Comparison of ENCODE assay signal across 18 mouse cellular contexts in the genomic region with DNA sequence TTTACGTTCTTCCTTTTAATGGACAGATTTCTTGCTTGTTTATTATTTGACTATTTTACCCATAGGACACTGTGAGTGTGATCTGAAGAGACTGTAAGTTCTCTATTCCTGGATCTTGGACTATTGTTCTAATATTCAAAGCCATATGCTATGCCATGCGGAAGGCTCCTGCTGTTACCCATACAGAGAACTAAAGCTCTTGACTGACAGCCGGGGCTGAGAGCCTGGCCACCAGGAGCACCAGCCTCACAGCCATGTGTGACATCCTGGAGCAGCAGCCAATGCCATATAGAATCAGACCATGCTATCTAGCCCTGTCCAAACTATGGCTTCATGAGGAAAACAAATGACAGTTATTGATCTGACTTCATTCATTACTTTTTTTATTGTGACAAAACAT. TPM values are rescaled to one million over a fixed set of nuclear protein-coding genes. Genes with fewer than 3 reads are reported as not detected.
DNase-seq lines count a peak whose midpoint lies in the region; ATAC-seq and TF ChIP-seq lines count a peak whose summit lies in the region.
"Had no signal": no experiment of that assay in that cellular context is flagged by ENCODE, and none has a peak within 500 bp of the region (broad histone marks: within the 10 kb centered on the region; RNA-seq: fewer than 3 reads in every experiment).

No protein-coding gene starts in this region.

- H3K4me2 ChIP-seq in midbrain, embryonic 13.5 days (replicated peaks) = no peak overlapping the region
- H3K4me2 ChIP-seq in midbrain, embryonic 14.5 days (ENCODE audit: low read length) = no peak overlapping the region
- no peak overlapping the region for H3K4me2 ChIP-seq in stomach, postnatal 0 days (replicated peaks; ENCODE audit: low read depth)
- H3K4me2 ChIP-seq: embryonic facial prominence, embryonic 12.5 days; forebrain, embryonic 15.5 days; heart, embryonic 13.5 days; hindbrain, embryonic 12.5 days had no signal

- TF ChIP-seq EP300 in stomach, postnatal 0 days (optimal IDR thresholded peaks at IDR 0.05) = no peak

- 0 out of 2 replicates have a peak, but pooled peaks have one; percentile 53 for ATAC-seq in midbrain, embryonic 13.5 days
- no peak for ATAC-seq in midbrain, embryonic 14.5 days (ENCODE audit: low FRiP score, low TSS enrichment)
- no peak for ATAC-seq in stomach, postnatal 0 days (ENCODE audit: low FRiP score, low TSS enrichment)
- ATAC-seq: forebrain, embryonic 15.5 days; hindbrain, embryonic 16.5 days had no signal

- no peak overlapping the region for H3K4me3 ChIP-seq in midbrain, embryonic 13.5 days (replicated peaks)
- no peak overlapping the region for H3K4me3 ChIP-seq in midbrain, embryonic 14.5 days (replicated peaks; ENCODE audit: low read depth, low read length)
- no peak overlapping the region for H3K4me3 ChIP-seq in stomach, postnatal 0 days (ENCODE audit: low read depth, low read length)
- H3K4me3 ChIP-seq: embryonic facial prominence, embryonic 12.5 days; forebrain, embryonic 15.5 days; heart, embryonic 13.5 days; hindbrain, embryonic 12.5 days had no signal

- no peak overlapping the region for H3K9ac ChIP-seq in midbrain, embryonic 13.5 days (replicated peaks)
- no peak overlapping the region for H3K9ac ChIP-seq in midbrain, embryonic 14.5 days (replicated peaks; ENCODE audit: low read length)
- H3K9ac ChIP-seq in stomach, postnatal 0 days (ENCODE audit: low read length) = no peak overlapping the region
- H3K9ac ChIP-seq: embryonic facial prominence, embryonic 12.5 days; forebrain, embryonic 15.5 days; heart, embryonic 13.5 days; hindbrain, embryonic 12.5 days had no signal

- H3K27ac ChIP-seq in midbrain, embryonic 13.5 days = no peak overlapping the region
- no peak overlapping the region for H3K27ac ChIP-seq in midbrain, embryonic 14.5 days (replicated peaks; ENCODE audit: low read depth, low read length)
- H3K27ac ChIP-seq in stomach, postnatal 0 days (replicated peaks) = no peak overlapping the region
- H3K27ac ChIP-seq: embryonic facial prominence, embryonic 12.5 days; forebrain, embryonic 15.5 days; heart, embryonic 13.5 days; hindbrain, embryonic 12.5 days had no signal

- H3K27me3 ChIP-seq in midbrain, embryonic 13.5 days = no peaks in the 10 kb centered on the region
- H3K27me3 ChIP-seq in midbrain, embryonic 14.5 days (ENCODE audit: control insufficient read depth, insufficient read depth, low read length) = no peaks in the 10 kb centered on the region
- no peaks in the 10 kb centered on the region for H3K27me3 ChIP-seq in stomach, postnatal 0 days (ENCODE audit: control insufficient read depth, insufficient read depth, low read length)
- H3K27me3 ChIP-seq: embryonic facial prominence, embryonic 12.5 days; forebrain, embryonic 15.5 days; heart, embryonic 13.5 days; hindbrain, embryonic 12.5 days had no signal

- DNase-seq in cerebellum, adult 9-10 months = peak; percentile 51
- no peak for DNase-seq in cerebellum, adult 8-10 months
- no peak for DNase-seq in midbrain, embryonic 14.5 days
- DNase-seq in cerebellum, postnatal 36 days = peak; percentile 30 to 37
- no peak for DNase-seq in stomach, postnatal 0 days (ENCODE audit: low spot score)
- no peak for DNase-seq in adrenal gland, adult 8-10 months
- DNase-seq: adrenal gland, adult 2 months; adrenal gland, postnatal 36 days; gastrocnemius, postnatal 36 days; heart, adult 11 months; heart, postnatal 36 days; kidney, adult 11 months had no signal

- TF ChIP-seq CTCF in stomach, postnatal 0 days (IDR thresholded peaks at IDR 0.05; ENCODE audit: low read depth) = no peak

- H3K9me3 ChIP-seq in midbrain, embryonic 13.5 days = no peaks in the 10 kb centered on the region
- no peaks in the 10 kb centered on the region for H3K9me3 ChIP-seq in midbrain, embryonic 14.5 days (ENCODE audit: control insufficient read depth, low read length)
- no peaks in the 10 kb centered on the region for H3K9me3 ChIP-seq in stomach, postnatal 0 days (ENCODE audit: control insufficient read depth, low read length)
- H3K9me3 ChIP-seq: embryonic facial prominence, embryonic 12.5 days; forebrain, embryonic 15.5 days; heart, embryonic 13.5 days; hindbrain, embryonic 12.5 days had no signal

- 54% methylated on average over 3 of the region's 3 CpGs for WGBS in midbrain, embryonic 13.5 days
- 58% methylated on average over 3 of the region's 3 CpGs for WGBS in midbrain, embryonic 14.5 days
- WGBS in stomach, postnatal 0 days = 76% methylated on average over 3 of the region's 3 CpGs

- no peaks in the 10 kb centered on the region for H3K36me3 ChIP-seq in midbrain, embryonic 13.5 days
- H3K36me3 ChIP-seq in midbrain, embryonic 14.5 days (ENCODE audit: control insufficient read depth, insufficient read depth, low read length) = no peaks in the 10 kb centered on the region
- H3K36me3 ChIP-seq in stomach, postnatal 0 days (ENCODE audit: control insufficient read depth, insufficient read depth, low read length) = no peaks in the 10 kb centered on the region
- H3K36me3 ChIP-seq: embryonic facial prominence, embryonic 12.5 days; forebrain, embryonic 15.5 days; heart, embryonic 13.5 days; hindbrain, embryonic 12.5 days had no signal

- H3K4me1 ChIP-seq in midbrain, embryonic 13.5 days (replicated peaks) = peaks cover 19% of the 10 kb centered on the region
- peaks cover 14% of the 10 kb centered on the region for H3K4me1 ChIP-seq in midbrain, embryonic 14.5 days (ENCODE audit: control insufficient read depth, insufficient read depth, low read length)
- H3K4me1 ChIP-seq in stomach, postnatal 0 days (replicated peaks; ENCODE audit: control insufficient read depth, insufficient read depth) = no peaks in the 10 kb centered on the region
- H3K4me1 ChIP-seq: heart, embryonic 13.5 days had no signal

RNA-seq across cellular contexts. Expression of a gene that starts 36.2 kb away (rescaled TPM):
- polyA plus RNA-seq in midbrain, embryonic 13.5 days (2015; fragmentation: Nextera tagmentation; extraction: Ambion mirVana) = 30.0 and 33.6 TPM in 2 replicates
- polyA plus RNA-seq in midbrain, embryonic 14.5 days (2014; fragmentation: Nextera tagmentation; extraction: Ambion mirVana) = 34.5 and 41.5 TPM in 2 replicates
- polyA plus RNA-seq in stomach, postnatal 0 days (2015; fragmentation: Nextera tagmentation; extraction: Ambion mirVana) = 4.9 and 5.4 TPM in 2 replicates
- total RNA-seq in adrenal gland, adult 8-10 months (2022) = 10 to 100 TPM; 41.6 to 70.2 (median 56.0) TPM

Comparison
In these comparisons a context has a peak if more than half of its experiments do, and no peak if none do; other contexts are left out.
1. DNase-seq: peak in cerebellum, adult 9-10 months (single experiment) and cerebellum, postnatal 36 days (2 of 2); none in cerebellum, adult 8-10 months (single experiment), midbrain, embryonic 14.5 days (single experiment), stomach, postnatal 0 days (single experiment) and adrenal gland, adult 8-10 months (single experiment).